Mouse (Mus musculus) testis, adult 2 months (tissue): ENCODE measurements at regions not wholly inside any gene's neighbourhood (a gene's known extent, or its start where the extent isn't known, plus 50 kb on each side); places are given as distances from the start of the nearest gene placed in this dataset.
"Not testable (repeated sequence)": the region's sequence is repeated elsewhere in the genome, so short reads cannot be mapped to it uniquely, and the experiment has no call there.

Source experiments
- H3K27ac ChIP-seq: fragments of 200-500 bp; 2 replicates; pipeline ENCODE4 v1.5.1; 2012; ENCODE audit warnings: low read depth, low read length; ENCODE audit not compliant: control insufficient read depth, insufficient read depth
- H3K27me3 ChIP-seq: fragments of 200-500 bp; 2 replicates; pipeline ENCODE4 v1.6.1; 2012; ENCODE audit warnings: mild to moderate bottlenecking, low read length, moderate library complexity; ENCODE audit not compliant: control insufficient read depth, insufficient read depth
- H3K36me3 ChIP-seq: fragments of 200-500 bp; 2 replicates; pipeline ENCODE4 v1.6.1; 2012; ENCODE audit warnings: mild to moderate bottlenecking, low read length; ENCODE audit not compliant: control insufficient read depth, insufficient read depth
- H3K4me1 ChIP-seq: fragments of 200-500 bp; 2 replicates; pipeline ENCODE4 v1.6.1; 2012; ENCODE audit warnings: low read length; ENCODE audit not compliant: control insufficient read depth, insufficient read depth
- H3K4me3 ChIP-seq: fragments of 200-500 bp; 2 replicates; pipeline ENCODE4 v1.5.1; 2012; ENCODE audit warnings: low read depth, mild to moderate bottlenecking, low read length, moderate library complexity, mixed read lengths; ENCODE audit not compliant: control insufficient read depth
- CTCF ChIP-seq: fragments of 200-500 bp; IDR thresholded peaks from 2 replicates; pipeline ENCODE4 v1.5.1; 2012; ENCODE audit warnings: low read depth, mild to moderate bottlenecking, inconsistent platforms, low read length, moderate library complexity; ENCODE audit not compliant: control insufficient read depth, insufficient read depth, insufficient replicate concordance
- POLR2A ChIP-seq: fragments of 200-500 bp; IDR thresholded peaks from 2 replicates; pipeline ENCODE4 v1.6.1; 2012; ENCODE audit warnings: low read depth, mild to moderate bottlenecking, inconsistent platforms, low read length, moderate library complexity; ENCODE audit not compliant: control insufficient read depth

DNA sequence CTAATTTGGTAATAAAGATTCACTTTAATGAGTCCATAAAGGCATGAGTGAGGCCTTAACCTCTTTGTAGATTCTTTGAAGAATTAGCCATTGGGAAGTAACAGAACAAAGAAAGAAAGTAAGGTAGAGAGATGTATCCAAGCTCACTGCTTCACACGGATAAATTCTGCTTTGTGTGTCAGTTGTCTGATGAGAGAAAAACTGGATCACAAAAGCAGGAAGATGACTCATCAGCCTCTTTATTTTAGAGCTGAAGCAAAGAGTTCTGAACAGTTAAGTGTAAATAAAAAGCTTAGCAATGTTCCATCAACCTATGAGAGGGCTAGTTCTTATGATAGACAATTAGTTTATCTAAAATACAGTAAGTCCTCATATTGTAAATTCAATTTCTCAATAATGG lies 269.7 kb upstream of the Oprm1 start:
- TF ChIP-seq POLR2A = no peak
- TF ChIP-seq CTCF = no peak
- H3K36me3 ChIP-seq = no peaks in the 10 kb centered on the region
- no peak overlapping the region for H3K4me3 ChIP-seq

DNA sequence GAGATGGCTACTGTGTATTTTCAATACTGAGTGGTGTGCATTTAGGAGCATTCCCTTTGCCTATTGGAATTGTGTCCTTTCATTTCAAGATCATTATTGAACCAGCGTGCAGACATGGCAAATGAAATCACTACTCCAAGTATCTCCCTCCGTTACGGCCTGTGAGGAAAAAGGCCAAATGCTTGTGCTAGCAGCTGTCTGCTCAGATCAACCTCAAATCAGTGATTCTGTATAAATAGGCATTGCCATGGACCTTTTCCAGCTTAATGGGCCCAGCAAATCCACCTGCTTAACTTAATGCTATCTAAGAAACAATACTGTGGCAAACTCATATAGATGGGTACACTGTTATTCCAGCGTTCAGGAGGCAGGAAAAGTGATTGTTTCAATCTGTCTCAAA lies 265.6 kb upstream of the Oprm1 start:
- H3K36me3 ChIP-seq = no peaks in the 10 kb centered on the region
- H3K4me1 ChIP-seq = no peaks in the 10 kb centered on the region
- peak overlapping the region; percentile 39; the same call in 1 of the 2 replicates for H3K27ac ChIP-seq
- H3K27me3 ChIP-seq = no peaks in the 10 kb centered on the region
- TF ChIP-seq CTCF (no peak), POLR2A (no peak)
- no peak overlapping the region for H3K4me3 ChIP-seq

More for the DNA sequence above, 269.7 kb upstream of the Oprm1 start:
- H3K4me1 ChIP-seq = no peaks in the 10 kb centered on the region
- H3K27ac ChIP-seq = no peak overlapping the region
- no peaks in the 10 kb centered on the region for H3K27me3 ChIP-seq

DNA sequence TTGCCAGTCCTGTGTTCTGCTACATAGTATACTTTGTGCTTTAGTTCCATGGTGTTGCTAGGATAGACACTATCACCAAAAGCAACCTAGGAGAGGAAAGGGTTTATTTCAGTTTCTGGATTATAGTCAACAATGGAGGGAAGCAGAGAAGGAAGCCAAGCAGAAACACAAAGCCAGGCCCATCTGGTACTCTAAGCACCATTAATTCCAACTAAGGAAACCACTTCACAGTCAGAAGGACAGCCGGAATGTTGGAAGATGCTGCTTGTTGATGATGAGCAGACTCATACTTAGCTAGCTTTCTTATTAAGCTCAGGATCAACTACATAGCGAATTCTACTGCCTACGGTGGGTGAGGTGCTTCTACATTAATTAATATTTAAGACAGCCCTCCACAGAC lies 263.2 kb upstream of the Oprm1 start:
- Histone ChIP-seq H3K27me3 (no peaks in the 10 kb centered on the region), H3K36me3 (no peaks in the 10 kb centered on the region), H3K4me1 (no peaks in the 10 kb centered on the region), H3K27ac (no peak overlapping the region), H3K4me3 (no peak overlapping the region)
- no peak for TF ChIP-seq POLR2A
- no peak for TF ChIP-seq CTCF

DNA sequence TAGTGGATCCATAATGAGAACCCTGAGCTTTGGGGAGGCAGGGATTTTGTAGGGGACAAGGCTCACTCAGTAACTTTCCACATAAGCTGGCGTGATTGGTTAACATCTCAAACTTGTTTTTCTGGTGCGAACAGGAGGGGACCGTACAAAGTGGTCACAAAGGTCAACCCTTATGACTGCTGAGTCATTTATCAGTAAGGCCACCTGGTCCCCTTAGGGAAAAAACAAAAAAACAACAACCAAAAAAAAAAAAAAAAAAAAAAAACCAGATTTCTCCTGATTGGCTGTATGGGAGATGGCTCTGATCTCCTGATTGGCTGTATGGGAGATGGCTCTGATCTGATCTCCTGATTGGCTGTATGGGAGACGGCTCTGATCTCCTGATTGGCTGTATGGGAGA lies 244.0 kb upstream of the Oprm1 start:
- peaks cover 4% of the 10 kb centered on the region for H3K4me1 ChIP-seq
- no peak overlapping the region for H3K4me3 ChIP-seq
- no peaks in the 10 kb centered on the region for H3K36me3 ChIP-seq
- H3K27me3 ChIP-seq = no peaks in the 10 kb centered on the region
- no peak overlapping the region for H3K27ac ChIP-seq
- TF ChIP-seq CTCF = no peak
- TF ChIP-seq POLR2A = no peak

DNA sequence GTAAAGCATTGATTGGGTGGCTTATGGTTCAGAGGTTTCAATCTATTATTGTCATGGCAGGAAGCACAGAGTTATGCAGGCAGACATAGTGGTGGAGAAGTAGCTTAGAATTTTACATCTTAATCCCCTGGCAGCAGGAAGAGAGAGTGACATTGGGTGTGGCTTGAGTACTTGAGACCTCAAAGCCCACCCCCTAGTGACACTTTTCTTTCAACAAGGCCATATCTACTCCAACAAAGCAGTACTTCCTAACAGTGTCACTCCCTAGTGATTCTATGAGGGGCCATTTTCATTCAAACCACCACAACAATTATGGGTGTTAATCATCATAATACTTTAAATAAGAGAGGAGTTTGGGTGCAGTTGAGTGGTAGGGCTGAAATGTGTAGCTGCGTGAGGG lies 195.8 kb upstream of the Oprm1 start:
- Histone ChIP-seq H3K4me1 (no peaks in the 10 kb centered on the region), H3K4me3 (no peak overlapping the region), H3K27ac (no peak overlapping the region), H3K36me3 (no peaks in the 10 kb centered on the region), H3K27me3 (no peaks in the 10 kb centered on the region)
- TF ChIP-seq CTCF (no peak), POLR2A (no peak)

DNA sequence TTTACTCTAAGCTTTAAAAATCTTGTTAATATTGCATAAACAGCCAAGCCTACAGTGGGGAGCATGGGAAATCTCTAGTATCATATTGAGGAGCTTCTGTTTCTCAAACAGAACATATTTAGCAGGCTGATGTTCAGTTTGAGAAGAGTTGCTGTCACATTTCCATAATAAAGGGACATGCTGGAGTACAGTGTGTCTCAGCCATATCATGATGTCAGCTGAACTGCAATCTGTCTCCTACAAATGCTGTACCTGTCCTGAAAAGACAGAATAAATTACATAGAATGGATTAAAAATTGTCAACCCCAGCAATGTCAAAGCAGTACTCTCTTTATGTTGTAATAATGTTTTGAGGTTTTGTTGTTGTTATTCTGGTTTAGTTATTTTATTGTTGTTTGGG lies 179.7 kb upstream of the Oprm1 start:
- no peak for TF ChIP-seq CTCF
- TF ChIP-seq POLR2A = no peak
- Histone ChIP-seq H3K27ac (no peak overlapping the region), H3K4me3 (no peak overlapping the region), H3K36me3 (no peaks in the 10 kb centered on the region), H3K27me3 (no peaks in the 10 kb centered on the region), H3K4me1 (no peaks in the 10 kb centered on the region)

DNA sequence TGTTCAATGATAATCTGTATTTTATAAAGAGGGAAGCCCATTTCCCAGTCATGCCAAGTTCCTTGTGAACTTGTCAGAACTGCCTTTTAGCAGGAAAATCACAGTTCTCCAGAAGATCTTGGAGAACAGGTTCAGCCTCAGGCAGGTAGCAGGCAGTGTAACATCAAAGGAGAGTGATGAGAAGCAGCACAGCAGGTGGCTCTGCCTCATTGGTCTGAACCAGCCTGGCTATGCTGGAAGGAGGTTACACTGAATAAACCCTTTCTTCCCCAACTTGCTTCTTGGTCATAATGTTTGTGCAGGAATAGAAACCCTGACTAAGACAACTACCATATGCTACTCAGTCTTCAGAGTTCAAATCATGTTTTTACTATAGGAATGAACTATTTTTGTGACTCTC lies 172.5 kb upstream of the Oprm1 start:
- H3K36me3 ChIP-seq, H3K27ac ChIP-seq, H3K27me3 ChIP-seq, H3K4me3 ChIP-seq, H3K4me1 ChIP-seq: not testable (repeated sequence)

DNA sequence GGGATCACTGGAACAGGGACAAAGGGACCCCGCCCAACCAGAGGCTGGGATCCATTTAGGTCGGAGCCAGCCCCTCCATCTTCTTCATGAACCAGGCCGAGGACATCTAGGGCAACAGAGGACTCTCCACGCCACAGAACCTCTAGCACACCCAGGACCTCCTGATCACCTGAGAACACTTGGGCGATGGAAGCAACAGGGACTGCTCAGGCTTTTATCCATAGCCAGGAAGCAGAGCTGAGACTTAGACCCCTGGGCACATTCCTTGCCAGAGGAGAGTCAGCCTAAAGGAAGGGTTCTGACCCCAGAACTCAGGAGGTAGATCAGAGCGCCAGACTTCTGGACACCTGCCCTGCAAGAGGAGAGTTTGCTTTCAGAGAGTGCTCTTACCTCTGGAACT lies 168.1 kb upstream of the Oprm1 start:
- Histone ChIP-seq H3K36me3 (no peaks in the 10 kb centered on the region), H3K4me3 (no peak overlapping the region), H3K27ac (no peak overlapping the region), H3K4me1 (no peaks in the 10 kb centered on the region), H3K27me3 (no peaks in the 10 kb centered on the region)
- TF ChIP-seq CTCF = no peak
- TF ChIP-seq POLR2A = no peak

DNA sequence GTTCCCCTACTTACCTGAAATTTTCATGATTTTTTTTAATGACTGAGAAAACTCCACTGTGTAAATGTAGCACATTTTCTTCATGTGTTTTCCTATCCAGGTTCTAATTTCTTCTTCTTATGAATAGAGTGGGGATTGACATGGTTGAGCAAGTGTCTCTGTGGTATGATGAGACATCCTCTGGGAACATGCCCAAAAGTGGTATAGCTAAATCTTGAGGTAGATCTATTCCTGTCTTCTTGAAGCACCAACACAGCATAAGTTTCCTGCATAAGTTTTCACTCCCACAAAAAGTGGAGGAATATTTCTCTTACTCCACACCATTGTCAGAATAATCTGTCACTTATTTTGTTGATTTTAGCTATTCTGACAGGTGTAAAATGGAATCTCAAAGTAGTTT lies 161.1 kb upstream of the Oprm1 start:
- no peaks in the 10 kb centered on the region for H3K36me3 ChIP-seq
- TF ChIP-seq POLR2A = no peak
- TF ChIP-seq CTCF = no peak
- no peaks in the 10 kb centered on the region for H3K4me1 ChIP-seq
- H3K27me3 ChIP-seq = no peaks in the 10 kb centered on the region
- H3K27ac ChIP-seq = no peak overlapping the region
- no peak overlapping the region for H3K4me3 ChIP-seq

DNA sequence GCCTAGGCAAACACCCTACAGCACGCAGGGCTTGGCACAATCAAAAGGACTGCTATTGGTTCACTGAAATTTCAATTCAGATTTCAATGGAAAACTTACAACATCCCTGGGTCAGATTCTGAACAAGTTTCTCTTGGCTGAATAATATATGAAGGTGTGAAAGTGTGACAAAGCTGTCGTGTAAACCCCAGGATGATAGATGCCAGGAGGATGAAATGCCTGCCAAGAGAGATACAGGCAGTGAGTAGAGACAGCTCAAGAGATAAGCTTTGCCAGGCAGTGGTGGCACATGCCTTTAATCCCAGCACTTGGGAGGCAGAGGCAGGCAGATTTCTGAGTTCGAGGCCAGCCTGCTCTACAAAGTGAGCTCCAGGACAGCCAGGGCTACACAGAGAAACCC lies 159.7 kb upstream of the Oprm1 start:
- not testable (repeated sequence) for H3K4me1 ChIP-seq

More for the DNA sequence above, 159.7 kb upstream of the Oprm1 start:
- not testable (repeated sequence) for H3K4me3 ChIP-seq, H3K27me3 ChIP-seq, H3K36me3 ChIP-seq, H3K27ac ChIP-seq
